Mouse (Mus musculus) stomach, postnatal 0 days (tissue): Measurements from ENCODE around the gene Ptprcap. TPM values are rescaled to one million over a fixed set of nuclear protein-coding genes. Genes with fewer than 3 reads are reported as not detected.

Source experiments
- ATAC-seq: fragments of 200-750 bp; cut with Nextera tagmentation; 2 replicates; pipeline ENCODE4 v1.8.0; 2017; ENCODE audit not compliant: low FRiP score, low TSS enrichment
- DNase-seq: peaks from one replicate; pipeline ENCODE4 v3.0.0-alpha.2; 2016; ENCODE audit warnings: low spot score
- H3K27ac ChIP-seq: fragments of 300-500 bp; sonication (generic); replicated peaks from 2 replicates; pipeline ENCODE4 v1.5.1; 2014; ENCODE audit warnings: mild to moderate bottlenecking, control low read depth
- H3K27me3 ChIP-seq: fragments of 300-500 bp; sonication (generic); 2 replicates; pipeline ENCODE4 v1.6.1; 2014; ENCODE audit warnings: low read length; ENCODE audit not compliant: control insufficient read depth, insufficient read depth
- H3K36me3 ChIP-seq: fragments of 300-500 bp; sonication (generic); 2 replicates; pipeline ENCODE4 v1.6.1; 2014; ENCODE audit warnings: low read length, mixed read lengths; ENCODE audit not compliant: control insufficient read depth, insufficient read depth
- H3K4me1 ChIP-seq: fragments of 300-500 bp; sonication (generic); replicated peaks from 2 replicates; pipeline ENCODE4 v1.6.1; 2014; ENCODE audit warnings: antibody characterized with exemption; ENCODE audit not compliant: control insufficient read depth, insufficient read depth
- H3K4me2 ChIP-seq: fragments of 300-500 bp; sonication (generic); replicated peaks from 2 replicates; pipeline ENCODE4 v1.6.1; 2014; ENCODE audit warnings: low read depth, mild to moderate bottlenecking, control low read depth, moderate library complexity
- H3K4me3 ChIP-seq: fragments of 300-500 bp; sonication (generic); 2 replicates; pipeline ENCODE4 v1.5.1; 2014; ENCODE audit warnings: low read depth, low read length, control low read depth
- H3K9ac ChIP-seq: fragments of 300-500 bp; sonication (generic); 2 replicates; pipeline ENCODE4 v1.6.1; 2014; ENCODE audit warnings: mild to moderate bottlenecking, low read length, control low read depth, mixed read lengths
- H3K9me3 ChIP-seq: fragments of 300-500 bp; sonication (generic); 2 replicates; pipeline ENCODE4 v1.6.1; 2016; ENCODE audit warnings: low read length; ENCODE audit not compliant: control insufficient read depth
- CTCF ChIP-seq: IDR thresholded peaks from 2 replicates; pipeline ENCODE4 v1.5.1; 2016; ENCODE audit warnings: antibody characterized with exemption, low read depth, mild to moderate bottlenecking, moderate library complexity
- EP300 ChIP-seq: optimal IDR thresholded peaks from 2 replicates; pipeline ENCODE3; 2016; ENCODE audit warnings: antibody characterized with exemption
- WGBS: fragments of 180-500 bp; shearing (Covaris S2); extraction: QIAGEN DNeasy Blood & Tissue Kit; methylation state at CpG from one replicate; pipeline ENCODE4 v1.1.7; 2014; 5-methylcytosine and 5-hydroxymethylcytosine counted together
- polyA plus RNA-seq: library from polyadenylated mRNA; unstranded; fragments of >200 nt; fragmentation: Nextera tagmentation; extraction: Ambion mirVana; gene quantifications from 2 replicates; pipeline ENCODE4 v1.2.1, GENCODE M21; 2015

The Ptprcap gene
- polyA plus RNA-seq, 1 experiment from 2014 or later, result 1.3 TPM

DNA sequence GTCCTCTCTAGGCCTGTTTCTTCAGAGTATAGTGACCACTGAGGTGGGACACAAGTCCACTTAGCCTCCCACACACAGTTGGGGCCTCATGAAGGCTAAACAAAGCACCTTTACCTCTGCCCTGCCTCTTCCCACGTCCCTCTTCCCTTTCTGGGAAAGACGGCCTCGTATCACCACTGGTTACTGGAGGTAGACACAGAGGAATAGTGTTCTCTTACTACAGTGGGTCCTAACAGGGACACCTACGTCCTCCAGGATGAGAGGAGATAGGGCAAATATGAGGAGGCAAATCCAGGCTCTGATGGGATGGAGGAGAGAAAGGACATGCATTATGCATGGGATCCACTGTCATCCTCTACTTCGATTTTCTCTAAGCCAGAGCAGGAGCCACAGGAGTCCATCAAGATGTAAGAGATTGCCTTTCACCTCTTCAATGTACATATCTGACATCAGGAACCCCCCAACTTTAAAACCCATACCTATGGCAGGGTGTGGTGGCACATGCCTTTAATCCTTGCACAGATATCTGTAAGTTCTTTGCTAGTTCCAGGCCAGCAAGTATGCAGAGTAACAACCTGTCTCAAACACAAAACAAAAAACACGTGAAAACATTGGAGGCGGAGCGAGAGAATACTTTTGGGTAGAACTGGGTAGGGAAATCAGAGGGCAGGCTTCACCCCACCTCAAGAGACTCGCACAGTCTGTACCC is 5.5 kb upstream of the Ptprcap start:
- Histone ChIP-seq H3K9me3 (no peaks in the 10 kb centered on the region), H3K27me3 (no peaks in the 10 kb centered on the region), H3K27ac (peak overlapping the region; percentile 58; the same call in 1 of the 2 replicates), H3K36me3 (peaks cover 5% of the 10 kb centered on the region; the same call in 1 of the 2 replicates), H3K4me3 (peak overlapping the region; percentile 91), H3K9ac (peak overlapping the region; percentile 56), H3K4me2 (peak overlapping the region; percentile 69), H3K4me1 (no peaks in the 10 kb centered on the region)
- WGBS, result 39% methylated on average over 9 of the region's 9 CpGs
- no peak for TF ChIP-seq EP300
- TF ChIP-seq CTCF, result no peak
- DNase-seq (no peak), ATAC-seq (no peak; the same call in 1 of the 2 replicates)

DNA sequence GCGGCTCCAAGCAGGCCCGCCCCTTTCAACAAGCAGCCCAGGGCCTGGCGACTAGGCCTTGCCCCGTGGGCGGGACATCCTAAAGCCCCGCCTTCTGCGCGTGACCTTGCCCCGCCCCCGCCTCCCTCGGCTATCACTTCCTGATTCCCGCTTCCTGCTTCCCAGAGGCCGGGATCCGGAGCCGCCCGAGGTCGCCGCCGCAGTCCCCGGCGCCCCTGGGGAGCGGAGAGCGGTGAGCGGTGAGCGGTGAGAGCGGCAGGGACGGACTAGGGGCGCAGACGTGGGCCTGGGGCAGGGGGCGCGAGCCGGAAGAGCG is 5.0 kb upstream of the Ptprcap start, which contains the start of gene Coro1b:
Gene Coro1b (plus strand): TSS at position 129 of the 316 bp plus-strand sequence.
- Histone ChIP-seq H3K36me3 (peaks cover 9% of the 10 kb centered on the region; the same call in 1 of the 2 replicates), H3K4me1 (no peaks in the 10 kb centered on the region), H3K27me3 (no peaks in the 10 kb centered on the region), H3K27ac (peak within 1 kb of the TSS; percentile 89), H3K9ac (peak within 1 kb of the TSS; percentile 95), H3K4me2 (peak within 1 kb of the TSS; percentile 69), H3K9me3 (no peaks in the 10 kb centered on the region), H3K4me3 (peak within 1 kb of the TSS; percentile 91)
- no peak for TF ChIP-seq CTCF
- TF ChIP-seq EP300, result peak; percentile 72
- DNase-seq, result peak; percentile 99
- under 1% methylated on average over 24 of the region's 33 CpGs for WGBS
- ATAC-seq, result peak; percentile 93

DNA sequence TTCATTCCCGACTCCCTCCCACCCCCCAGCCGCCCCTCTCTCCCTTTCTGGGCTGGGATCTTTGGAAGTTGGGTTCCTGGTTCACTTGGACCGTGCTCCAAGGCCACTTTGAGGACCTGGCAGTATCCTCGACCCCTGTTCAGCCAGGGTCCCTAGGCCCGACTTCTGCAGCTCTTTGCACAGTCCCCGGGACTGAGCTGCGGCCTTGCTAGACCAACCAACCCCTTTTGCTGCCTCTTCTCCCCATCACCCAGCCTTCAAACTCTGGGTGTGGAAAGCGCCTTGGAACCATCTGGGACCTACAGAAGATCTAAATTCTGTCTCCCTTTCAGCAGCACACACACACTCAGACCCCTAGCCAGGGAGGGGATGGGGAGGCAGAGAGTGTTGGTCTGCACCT is 4.6 kb upstream of the Ptprcap start:
- Histone ChIP-seq H3K4me1 (no peaks in the 10 kb centered on the region), H3K9me3 (no peaks in the 10 kb centered on the region), H3K27me3 (no peaks in the 10 kb centered on the region), H3K4me2 (peak overlapping the region; percentile 69), H3K27ac (peak overlapping the region; percentile 89), H3K36me3 (peaks cover 11% of the 10 kb centered on the region; the same call in 1 of the 2 replicates), H3K9ac (peak overlapping the region; percentile 95), H3K4me3 (peak overlapping the region; percentile 91)
- ATAC-seq (peak; percentile 15; the same call in 1 of the 2 replicates), DNase-seq (no peak)
- no peak for TF ChIP-seq EP300
- 2% methylated on average over 7 of the region's 8 CpGs for WGBS

DNA sequence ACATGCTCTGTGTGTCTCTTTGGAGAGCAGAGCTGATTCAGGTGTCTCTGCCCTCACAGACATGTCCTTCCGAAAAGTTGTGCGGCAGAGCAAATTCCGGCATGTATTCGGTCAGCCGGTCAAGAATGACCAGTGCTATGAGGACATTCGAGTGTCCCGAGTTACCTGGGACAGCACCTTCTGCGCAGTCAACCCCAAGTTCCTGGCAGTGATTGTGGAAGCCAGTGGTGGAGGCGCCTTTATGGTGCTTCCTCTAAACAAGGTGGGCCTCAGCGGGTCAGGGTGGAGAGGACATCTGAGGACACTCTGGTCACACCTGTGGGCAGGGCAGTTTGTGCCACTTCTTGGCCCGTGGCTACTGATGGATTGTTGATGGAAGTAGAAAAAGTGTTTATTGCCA is 4.1 kb upstream of the Ptprcap start:
- ATAC-seq (peak; percentile 6; the same call in 1 of the 2 replicates), DNase-seq (peak; percentile 39)
- no peaks in the 10 kb centered on the region for H3K27me3 ChIP-seq
- peak overlapping the region; percentile 95 for H3K9ac ChIP-seq
- 75% methylated on average over 11 of the region's 11 CpGs for WGBS
- TF ChIP-seq EP300 (no peak), CTCF (no peak)
- peaks cover 11% of the 10 kb centered on the region; the same call in 1 of the 2 replicates for H3K36me3 ChIP-seq
- H3K4me3 ChIP-seq, result peak overlapping the region; percentile 91
- no peaks in the 10 kb centered on the region for H3K9me3 ChIP-seq
- peak overlapping the region; percentile 69 for H3K4me2 ChIP-seq
- H3K4me1 ChIP-seq, result no peaks in the 10 kb centered on the region
- H3K27ac ChIP-seq, result peak overlapping the region; percentile 89; the same call in 1 of the 2 replicates

DNA sequence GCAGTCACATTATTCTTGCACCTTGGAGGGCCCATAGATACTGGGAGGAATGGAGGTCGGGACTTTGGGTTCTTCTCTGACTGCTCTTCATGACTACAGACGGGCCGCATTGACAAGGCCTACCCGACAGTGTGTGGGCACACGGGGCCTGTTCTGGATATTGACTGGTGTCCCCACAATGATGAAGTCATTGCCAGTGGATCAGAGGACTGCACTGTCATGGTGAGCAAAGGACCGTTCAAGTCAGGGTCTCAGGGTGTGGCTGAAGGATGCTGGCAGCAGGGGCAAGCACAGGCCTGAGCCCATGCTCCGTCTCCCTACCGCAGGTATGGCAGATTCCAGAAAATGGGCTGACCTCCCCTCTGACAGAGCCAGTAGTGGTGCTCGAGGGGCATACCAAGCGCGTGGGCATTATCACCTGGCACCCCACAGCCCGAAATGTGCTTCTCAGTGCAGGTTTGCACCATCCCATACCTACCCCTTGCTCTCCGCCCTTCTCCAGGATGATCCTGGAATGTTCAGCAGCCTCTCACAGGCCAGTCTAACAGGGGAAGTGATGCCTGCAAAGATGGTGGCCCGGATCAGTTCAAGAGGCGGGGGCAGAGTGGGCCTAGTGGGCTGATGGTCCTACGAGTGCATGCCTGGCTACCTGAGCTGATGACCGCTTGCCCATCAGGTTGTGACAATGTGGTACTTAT is 3.5 kb upstream of the Ptprcap start:
- Histone ChIP-seq H3K9ac (no peak overlapping the region), H3K9me3 (no peaks in the 10 kb centered on the region), H3K36me3 (peaks cover 11% of the 10 kb centered on the region; the same call in 1 of the 2 replicates), H3K4me3 (peak overlapping the region; percentile 91; the same call in 1 of the 2 replicates), H3K27me3 (no peaks in the 10 kb centered on the region), H3K27ac (no peak overlapping the region), H3K4me2 (peak overlapping the region; percentile 69), H3K4me1 (no peaks in the 10 kb centered on the region)
- WGBS, result 91% methylated on average over 17 of the region's 17 CpGs
- DNase-seq, result no peak
- TF ChIP-seq CTCF (no peak), EP300 (no peak)
- no peak; the same call in 1 of the 2 replicates for ATAC-seq
